Mouse (Mus musculus): ENCODE data around the gene Dusp1. TPM values are rescaled to one million over a fixed set of nuclear protein-coding genes. Genes with fewer than 3 reads are reported as not detected.

Gene Dusp1
- total RNA-seq, 2 experiments from 2014 or later = 29.1 to 73.3 TPM

DNA sequence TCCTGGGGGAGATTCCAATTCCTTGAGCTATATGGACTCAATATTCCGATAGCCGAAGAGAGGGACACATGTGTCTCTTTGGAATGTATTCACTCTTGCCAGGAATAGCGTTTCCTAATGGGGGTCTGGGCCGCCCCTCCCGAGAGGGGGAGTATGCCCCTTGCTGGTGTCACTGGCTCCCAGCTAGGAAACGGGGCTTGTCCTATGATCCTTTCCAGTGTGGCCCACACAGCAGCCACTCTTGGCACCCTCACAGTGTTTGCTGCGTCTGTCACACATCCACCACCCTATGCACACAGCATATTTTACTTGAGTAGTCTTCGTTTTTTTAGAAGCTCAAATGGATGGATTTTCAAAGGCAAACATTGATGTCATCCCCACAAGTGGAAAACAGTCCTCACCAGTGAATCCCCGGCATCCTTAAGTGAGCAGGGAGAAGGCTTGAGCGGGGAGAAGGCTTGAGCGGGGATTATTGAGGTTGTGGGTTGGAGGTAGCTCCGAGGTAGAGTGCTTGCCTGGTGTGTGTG, 26.1 kb upstream of the Dusp1 start:
- no peak for ATAC-seq (replicated peaks; ENCODE audit: low FRiP score, low TSS enrichment, poor library complexity, severe bottlenecking)

DNA sequence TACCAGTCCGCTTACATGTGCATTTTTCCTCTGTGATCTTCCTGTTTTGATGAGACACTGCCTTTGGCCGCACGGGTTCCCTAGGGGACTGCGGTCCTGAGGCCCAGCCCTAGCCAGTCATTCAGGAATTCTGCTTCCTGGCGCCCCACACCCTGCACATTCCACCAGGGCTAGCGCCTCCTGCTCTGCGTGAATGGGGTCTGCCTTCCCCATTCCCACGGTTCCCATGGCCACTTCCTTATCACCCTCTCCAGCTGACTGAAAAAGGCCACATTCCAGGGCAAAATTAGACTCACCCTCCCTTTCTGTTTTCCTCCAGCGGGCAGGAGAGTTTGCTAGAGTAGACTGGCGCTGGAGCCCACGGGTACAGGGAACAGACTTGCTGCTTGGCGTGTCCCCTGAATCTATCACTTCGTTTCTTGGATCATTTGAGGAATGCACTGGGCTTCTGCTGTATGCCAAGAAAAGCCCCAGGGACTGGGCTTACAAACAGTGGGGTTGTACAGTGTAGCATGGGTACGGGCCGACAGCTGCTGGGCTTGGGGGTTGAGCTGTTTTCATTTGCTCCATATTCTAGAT, 22.7 kb upstream of the Dusp1 start:
- no peak for ATAC-seq (replicated peaks; ENCODE audit: low FRiP score, low TSS enrichment, poor library complexity, severe bottlenecking)

DNA sequence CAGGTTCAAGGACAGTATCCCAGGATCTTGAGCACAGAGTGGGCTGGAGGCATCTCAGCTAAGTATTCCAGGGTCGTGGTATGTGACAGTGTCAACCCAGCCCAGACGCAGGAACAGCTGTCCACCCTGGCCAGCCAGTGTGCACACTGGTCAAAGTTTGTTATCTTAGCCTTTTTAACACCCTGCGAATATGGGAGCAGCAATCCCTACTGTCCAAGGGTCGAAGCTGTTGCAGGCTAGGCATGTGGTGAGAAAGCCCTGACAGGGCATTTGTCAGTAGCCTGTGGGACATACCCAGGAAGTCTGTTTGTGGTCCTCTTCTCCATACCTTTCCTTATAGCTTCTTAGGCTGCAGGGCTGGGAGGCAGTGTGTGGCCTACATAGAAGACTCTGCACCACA, 22.1 kb upstream of the Dusp1 start:
- ATAC-seq (replicated peaks; ENCODE audit: low FRiP score, low TSS enrichment, poor library complexity, severe bottlenecking) = no peak

DNA sequence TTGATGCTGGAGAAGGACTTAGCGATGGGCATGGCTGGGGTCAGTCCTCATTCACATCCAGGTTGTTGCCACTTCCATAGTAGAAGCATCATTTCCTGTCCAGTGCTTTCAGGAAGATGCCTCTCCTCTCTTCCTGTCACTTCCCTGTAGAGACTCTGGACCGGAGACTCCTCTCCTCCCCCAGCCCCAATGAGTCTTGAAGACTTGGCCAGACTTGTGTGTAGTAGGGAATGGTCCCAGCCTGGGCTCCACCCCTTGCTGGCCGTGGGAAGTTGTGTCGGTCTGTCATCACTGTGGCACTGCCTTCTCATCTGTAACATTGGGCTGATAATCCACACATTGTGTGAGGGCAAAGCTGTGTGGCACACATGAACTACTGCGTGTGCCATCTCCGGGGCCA, 21.7 kb upstream of the Dusp1 start:
- no peak for ATAC-seq (replicated peaks; ENCODE audit: low FRiP score, low TSS enrichment, poor library complexity, severe bottlenecking)

DNA sequence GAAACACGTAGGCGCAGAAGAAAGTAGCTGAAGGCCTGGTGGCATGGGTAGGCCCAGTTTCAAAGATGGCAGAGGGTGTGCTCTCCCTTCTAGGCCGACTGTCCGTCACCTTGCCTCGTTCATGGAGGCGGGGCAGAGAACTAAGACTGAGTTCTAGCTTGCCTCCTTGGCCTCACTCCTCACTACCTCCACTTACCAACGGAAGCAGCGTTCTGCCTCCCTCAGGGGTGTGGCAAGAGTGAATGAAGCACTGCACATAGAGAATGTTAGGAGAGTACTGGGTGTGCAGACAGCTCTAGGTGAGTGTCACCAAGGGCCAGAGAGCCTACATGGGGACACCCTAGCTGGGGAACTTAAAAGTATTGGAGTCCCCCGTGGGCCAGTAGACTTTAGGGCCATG, 21.1 kb upstream of the Dusp1 start:
- ATAC-seq (replicated peaks; ENCODE audit: low FRiP score, low TSS enrichment, poor library complexity, severe bottlenecking) = no peak

DNA sequence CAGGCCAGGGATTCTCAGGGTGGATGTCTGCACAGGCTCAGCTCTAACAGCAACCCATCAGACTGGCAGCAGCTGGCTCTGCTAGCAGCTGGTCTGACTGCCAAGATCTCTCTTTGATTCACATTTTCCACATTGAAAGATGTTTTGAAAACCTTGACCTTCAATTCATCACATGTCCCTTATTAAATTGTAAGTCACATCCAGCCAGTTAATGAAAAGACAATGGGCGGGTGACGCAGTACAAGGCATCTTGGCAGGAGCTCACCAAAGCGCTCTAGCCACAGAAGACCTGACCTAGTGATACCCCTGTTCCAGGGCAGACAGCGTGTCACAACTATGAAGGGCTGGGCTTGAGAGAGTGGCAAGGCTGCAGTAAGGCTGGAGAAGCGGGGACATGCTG, 20.4 kb upstream of the Dusp1 start:
- ATAC-seq (replicated peaks; ENCODE audit: low FRiP score, low TSS enrichment, poor library complexity, severe bottlenecking) = no peak

DNA sequence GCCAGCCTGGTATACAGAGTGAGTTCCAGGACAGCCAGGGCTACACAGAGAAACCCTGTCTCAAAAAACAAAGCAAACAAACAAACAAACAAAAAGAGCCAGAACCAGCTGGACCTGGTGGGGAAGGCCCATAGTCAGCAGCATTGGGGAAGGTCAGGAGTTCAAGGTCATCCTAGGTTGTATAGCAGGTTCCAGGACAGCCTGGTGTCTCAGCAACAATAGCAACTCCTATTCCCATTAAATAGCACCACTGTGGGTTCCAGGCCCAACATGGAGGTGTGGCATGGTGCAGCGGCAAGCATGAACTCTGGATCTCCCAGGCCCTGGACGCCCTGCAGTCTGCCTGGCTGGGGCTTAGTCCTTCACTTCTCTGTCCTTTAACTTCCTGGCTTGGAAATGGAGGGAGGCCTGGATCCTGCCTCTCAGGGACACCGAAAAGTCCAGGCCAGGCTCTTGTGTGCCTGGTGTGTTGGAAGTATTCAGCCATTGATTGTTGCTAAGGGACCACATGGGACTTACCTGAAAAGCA, 19.0 kb upstream of the Dusp1 start:
- no peak for ATAC-seq (replicated peaks; ENCODE audit: low FRiP score, low TSS enrichment, poor library complexity, severe bottlenecking)

DNA sequence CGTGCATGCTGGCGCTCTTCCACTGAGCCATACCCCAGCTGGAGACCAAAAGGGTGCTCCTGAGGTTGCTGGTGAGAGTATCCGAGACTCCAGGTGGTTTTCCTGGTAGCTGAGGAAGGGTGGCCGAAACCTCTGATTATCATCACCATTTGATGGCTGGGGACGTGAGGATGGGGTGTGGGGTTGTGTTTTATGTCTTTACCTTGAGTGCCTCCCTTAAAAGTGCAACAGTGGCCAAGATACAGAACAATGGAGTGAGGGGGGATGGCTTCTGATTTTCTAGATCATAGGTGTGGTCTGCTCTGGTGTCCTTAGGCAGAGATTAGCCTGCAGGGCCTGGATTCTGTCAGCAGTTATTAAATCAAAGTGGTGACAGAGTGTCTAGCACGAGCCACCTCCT, 17.5 kb upstream of the Dusp1 start:
- ATAC-seq (replicated peaks; ENCODE audit: low FRiP score, low TSS enrichment, poor library complexity, severe bottlenecking) = no peak

DNA sequence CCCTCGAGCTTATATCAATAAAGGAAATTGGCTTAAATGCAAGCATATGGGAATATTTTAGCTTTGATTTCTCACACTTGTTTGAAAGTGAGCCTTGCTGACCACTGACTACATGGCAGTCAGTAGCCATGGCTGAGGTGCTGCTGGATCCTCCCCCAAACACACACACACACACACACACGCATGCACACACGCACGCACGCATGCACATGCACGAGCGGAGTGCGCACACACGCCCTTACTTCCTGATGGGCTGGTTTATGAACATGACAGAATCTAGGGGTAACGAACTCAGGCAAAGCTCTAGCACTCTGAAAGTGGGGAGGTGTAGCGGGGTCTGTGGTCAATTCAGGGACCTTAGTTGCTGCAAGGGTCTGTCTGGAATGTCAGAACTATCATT, 16.8 kb upstream of the Dusp1 start:
- ATAC-seq (replicated peaks; ENCODE audit: low FRiP score, low TSS enrichment, poor library complexity, severe bottlenecking) = no peak

DNA sequence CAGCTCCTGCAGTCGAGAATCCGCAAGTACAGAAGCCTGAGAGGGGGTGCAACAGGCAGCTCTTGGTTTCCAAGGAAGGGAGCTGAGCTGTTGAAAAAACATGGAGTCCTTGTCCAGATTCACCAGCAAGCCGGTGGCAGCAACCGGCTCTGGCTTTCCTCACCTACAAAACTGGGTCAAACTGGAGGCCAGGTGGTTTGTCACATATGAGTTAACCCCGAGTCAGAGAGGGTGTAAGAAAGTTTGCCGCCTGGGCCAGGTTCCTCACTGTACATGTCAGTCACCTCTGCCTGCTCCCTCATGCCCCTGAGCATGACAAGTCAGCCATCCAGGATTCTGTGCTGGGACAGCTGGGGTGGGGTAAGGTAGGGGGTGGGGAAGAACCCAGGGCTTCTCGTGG, 16.2 kb upstream of the Dusp1 start:
- no peak for ATAC-seq (replicated peaks; ENCODE audit: low FRiP score, low TSS enrichment, poor library complexity, severe bottlenecking)

DNA sequence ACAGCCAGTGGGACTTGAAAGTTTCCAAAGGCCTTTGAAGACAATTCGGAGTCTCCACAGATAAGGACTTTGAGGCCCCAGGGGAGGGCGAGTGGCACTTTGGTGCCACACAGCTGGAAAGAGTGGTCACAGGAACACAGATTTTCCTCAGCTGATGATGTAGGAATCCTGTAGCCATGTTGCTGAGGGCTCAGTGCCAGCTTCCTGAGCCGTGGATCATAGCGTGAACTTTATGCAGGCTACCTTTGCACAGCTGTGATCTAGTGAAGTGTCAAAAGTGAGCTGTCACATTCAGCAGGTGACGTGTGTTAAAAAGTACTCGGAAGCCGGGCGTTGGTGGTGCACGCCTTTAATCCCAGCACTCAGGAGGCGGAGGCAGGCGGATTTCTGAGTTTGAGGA, 15.4 kb upstream of the Dusp1 start:
- ATAC-seq (replicated peaks; ENCODE audit: low FRiP score, low TSS enrichment, poor library complexity, severe bottlenecking) = no peak

DNA sequence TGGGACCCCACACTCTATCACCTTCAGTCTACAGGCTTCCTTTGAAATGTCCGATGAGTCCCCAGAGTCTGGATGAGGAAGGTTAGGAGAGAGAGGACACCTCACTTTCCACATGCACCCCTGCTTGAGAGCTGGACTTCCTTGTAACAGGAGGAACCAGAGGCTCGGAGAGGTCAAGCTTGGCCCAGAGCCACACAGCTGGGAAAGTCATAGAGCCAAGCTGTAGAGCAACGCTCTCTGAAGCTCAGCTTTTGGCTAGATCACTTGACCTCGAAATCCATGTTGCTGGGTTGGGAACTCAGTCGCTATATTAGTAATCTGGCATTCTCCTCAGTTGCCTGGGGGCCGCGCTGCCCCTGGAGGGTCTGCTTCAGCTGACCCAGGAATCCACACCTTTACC, 14.9 kb upstream of the Dusp1 start:
- ATAC-seq (replicated peaks; ENCODE audit: low FRiP score, low TSS enrichment, poor library complexity, severe bottlenecking) = no peak

DNA sequence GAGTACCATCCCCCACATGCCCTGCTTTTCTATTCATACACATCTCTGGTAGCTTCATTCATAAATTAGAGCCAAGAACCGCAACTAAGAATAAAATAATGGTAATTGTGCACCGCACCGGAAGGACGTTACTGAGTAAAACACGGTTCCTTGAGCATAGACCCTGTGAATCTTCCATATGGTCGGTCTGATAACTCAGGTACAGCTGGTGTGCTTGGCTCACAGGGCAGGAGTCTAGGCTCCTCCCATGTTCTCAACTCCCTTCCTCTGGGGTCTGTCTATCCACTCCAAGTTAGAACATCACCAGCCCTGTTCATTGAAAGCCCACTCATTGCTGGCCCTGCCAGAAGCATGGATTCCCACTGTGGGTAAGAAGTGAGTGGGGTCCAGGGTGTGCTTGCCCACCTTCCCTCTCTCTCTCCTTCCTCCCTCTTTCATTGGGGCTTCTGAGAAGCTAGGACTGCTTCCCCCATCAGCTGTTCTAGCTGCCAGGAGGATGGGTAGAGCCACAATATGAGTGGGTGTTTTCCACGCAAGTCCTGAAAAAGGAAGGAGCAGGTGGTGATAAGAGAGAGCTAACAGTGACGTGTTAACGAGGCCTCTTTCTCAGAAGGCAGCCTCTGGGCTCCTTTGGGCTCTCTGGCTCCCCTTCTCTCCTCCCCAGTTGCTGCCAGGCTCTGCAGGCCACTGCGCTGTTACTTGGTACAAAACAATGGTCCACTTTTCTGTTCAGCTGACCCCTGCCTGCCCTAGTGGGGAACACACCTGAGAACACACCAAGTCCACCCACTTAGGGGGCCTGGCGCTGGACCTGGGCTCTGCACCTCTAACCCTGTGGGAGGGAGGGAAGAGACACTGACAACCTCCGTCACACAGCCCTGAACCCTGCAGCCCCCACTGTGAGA, 14.1 kb upstream of the Dusp1 start:
- ATAC-seq (replicated peaks; ENCODE audit: low FRiP score, low TSS enrichment, poor library complexity, severe bottlenecking) = 0 out of 2 replicates have a peak, but pooled peaks have one; percentile 45

DNA sequence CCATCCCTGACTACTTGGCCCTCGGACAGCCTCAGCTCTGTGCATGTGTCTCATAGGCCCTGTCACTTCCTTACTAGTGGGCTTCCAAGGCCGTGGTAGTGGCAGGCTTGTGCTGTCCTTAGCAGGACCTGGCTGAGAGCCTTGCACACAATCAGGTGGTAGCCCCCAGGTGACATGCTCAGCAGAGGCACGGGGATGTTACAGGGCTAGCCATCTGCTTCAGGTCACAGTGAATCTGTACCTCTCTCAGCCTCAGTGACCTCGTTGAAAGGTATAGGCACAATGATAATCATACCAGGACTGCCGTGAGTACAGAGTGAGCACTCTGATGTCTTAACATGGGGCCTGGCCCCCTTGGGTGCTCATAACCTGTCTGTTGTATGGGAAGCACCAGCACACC, 12.8 kb upstream of the Dusp1 start:
- no peak for ATAC-seq (replicated peaks; ENCODE audit: low FRiP score, low TSS enrichment, poor library complexity, severe bottlenecking)

DNA sequence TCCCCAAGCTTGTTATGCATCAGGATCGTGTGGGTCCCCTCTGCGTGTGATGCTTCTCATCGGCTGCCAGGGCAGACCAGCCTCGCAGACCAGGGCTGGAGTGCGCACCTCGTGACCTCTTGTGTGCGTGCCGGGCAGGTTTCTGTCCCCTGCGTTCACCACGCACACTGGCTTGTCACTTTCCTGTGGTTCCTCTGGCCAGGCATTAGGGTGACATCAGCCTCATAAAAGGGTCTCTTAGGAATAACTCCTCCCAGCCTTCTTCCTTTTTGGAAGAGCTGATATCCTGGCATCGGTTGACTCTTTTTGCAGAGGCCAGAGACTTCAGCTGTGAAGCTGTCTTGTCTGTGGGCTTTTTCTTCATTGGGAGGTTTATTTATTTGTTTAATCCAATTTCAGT, 12.2 kb upstream of the Dusp1 start:
- no peak for ATAC-seq (replicated peaks; ENCODE audit: low FRiP score, low TSS enrichment, poor library complexity, severe bottlenecking)

DNA sequence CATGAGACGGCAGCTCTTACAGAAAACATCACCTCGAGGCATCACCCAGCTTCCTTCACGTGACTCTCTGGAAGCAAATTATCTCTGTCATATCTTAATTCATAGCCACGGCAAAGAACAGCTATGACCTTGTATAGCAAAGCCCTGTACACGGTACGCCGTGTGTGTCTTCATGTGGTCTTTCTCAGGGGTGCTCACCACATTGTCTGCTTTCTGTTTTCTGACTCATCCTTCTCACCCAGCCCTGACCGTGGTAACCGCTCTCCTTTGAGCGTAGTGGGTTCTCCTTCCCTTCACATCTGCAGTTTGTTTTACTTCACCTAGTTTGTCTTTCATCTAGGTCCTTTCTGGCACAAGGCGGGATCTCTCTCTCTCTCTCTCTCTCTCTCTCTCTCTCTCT, 10.3 kb upstream of the Dusp1 start:
- no peak for ATAC-seq (replicated peaks; ENCODE audit: low FRiP score, low TSS enrichment, poor library complexity, severe bottlenecking)

DNA sequence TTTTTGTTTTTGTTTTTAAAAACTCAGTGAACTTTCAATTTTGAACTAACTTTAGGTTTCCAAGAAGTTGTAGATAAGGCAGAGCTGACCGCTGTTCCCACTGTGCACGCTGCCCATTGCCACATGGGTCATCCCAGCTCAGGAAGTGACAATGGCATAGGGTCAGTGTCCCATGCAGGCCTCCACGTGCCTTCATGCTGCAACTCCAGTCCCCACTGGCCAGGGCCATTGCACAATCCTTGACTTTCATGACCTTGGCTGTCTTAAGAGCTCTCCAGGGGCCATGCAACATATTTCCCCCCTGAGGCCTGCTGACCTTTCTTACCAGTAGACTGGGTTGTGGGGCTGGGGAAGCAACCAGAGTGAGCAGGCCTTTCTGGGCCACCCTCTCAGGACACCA, 9.4 kb upstream of the Dusp1 start:
- no peak for ATAC-seq (replicated peaks; ENCODE audit: low FRiP score, low TSS enrichment, poor library complexity, severe bottlenecking)

DNA sequence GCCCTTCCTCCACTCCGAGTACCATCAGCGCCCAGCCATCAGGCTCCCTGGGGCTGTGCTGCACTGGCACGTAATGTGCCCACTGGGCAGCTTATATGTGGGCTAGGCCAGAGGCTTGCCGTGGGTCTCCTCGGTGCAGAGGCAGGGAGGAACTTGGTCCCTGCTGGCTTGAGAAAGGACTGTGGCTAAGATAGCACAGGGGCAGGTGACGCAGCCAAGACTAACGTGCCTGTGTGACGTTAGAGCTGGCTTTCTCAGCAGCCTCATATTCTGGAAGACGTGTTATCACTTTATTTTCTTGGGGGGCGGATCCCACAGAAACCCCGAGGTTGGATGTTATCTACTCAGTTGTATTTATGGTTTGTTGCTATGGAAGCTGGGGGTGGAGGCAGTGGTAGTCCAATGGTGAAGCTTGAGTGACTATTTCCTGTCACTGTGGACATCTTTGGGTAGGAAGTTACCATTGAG, 8.8 kb upstream of the Dusp1 start:
- peak; percentile 94 for ATAC-seq (replicated peaks; ENCODE audit: low FRiP score, low TSS enrichment, poor library complexity, severe bottlenecking)

DNA sequence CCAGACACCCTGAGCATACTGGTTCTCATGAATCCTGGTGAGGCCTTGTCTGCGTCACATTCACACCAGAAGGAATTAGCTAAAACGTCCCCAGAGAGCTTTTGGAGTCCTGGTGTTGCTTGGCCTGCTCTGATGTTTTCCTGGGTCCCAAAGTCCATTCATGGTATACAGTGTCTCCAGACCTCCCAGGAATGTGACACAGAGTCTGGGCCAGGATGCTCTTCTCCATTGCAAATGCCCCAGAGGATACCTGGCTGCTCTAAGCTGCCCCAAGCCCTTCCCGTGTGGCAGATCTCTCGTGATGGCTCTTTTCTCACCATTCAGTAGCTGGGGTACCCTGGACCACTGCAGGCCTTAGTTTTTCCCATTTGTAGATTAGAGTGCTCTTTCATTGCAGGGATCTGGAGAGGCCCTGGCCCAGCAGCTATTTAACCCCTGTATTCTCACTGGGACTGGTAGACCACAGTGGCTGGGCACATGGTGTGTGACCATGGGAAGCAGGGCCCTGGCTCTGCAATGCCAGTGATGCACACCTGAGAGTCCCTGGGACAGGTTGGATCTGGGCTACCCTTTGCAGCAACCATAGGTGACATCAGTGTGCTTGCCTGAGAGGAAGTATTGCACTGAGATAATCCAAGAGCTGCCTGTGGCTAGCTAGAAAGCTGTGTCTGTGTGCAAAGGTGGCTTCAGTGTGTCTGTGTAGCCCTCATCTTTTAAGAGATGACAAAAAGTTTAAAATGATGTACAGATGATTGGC, 7.8 kb upstream of the Dusp1 start:
- no peak for ATAC-seq (replicated peaks; ENCODE audit: low FRiP score, low TSS enrichment, poor library complexity, severe bottlenecking)

DNA sequence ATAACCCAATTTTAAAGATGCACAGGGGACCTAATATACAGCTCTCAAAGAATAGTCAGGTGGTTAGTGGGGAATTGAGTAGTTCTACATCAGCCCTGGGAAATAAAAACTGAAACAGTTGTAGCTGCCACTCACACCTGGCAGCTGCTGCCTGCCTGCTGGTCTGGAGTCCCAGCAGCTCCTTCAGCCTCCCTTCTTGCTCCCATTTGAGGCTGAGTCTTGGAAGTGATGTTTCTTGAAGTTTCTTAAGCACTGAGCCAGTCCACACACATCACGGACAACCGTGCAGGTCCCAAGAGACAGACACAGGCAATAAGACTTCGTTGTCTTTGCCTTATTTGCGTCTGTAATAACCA, 5.9 kb upstream of the Dusp1 start:
- ATAC-seq (replicated peaks; ENCODE audit: low FRiP score, low TSS enrichment, poor library complexity, severe bottlenecking) = no peak
